Mouse (Mus musculus) hindbrain, postnatal 0 days (tissue): ENCODE measurements around the gene Sdr9c7. TPM values are rescaled to one million over a fixed set of nuclear protein-coding genes. Genes with fewer than 3 reads are reported as not detected.
"Not testable (repeated sequence)": the region's sequence is repeated elsewhere in the genome, so short reads cannot be mapped to it uniquely, and the experiment has no call there.

Source experiments
- ATAC-seq: fragments of 200-750 bp; cut with Nextera tagmentation; 2 replicates; pipeline ENCODE4 v1.8.0; 2017; ENCODE audit warnings: mild to moderate bottlenecking, moderate TSS enrichment, moderate library complexity
- DNase-seq: peaks from one replicate; pipeline ENCODE4 v3.0.0-alpha.2; 2015; ENCODE audit warnings: low spot score
- H3K27ac ChIP-seq: fragments of 300-500 bp; sonication (generic); 2 replicates; pipeline ENCODE4 v1.5.1; 2014; ENCODE audit warnings: mild to moderate bottlenecking
- H3K27me3 ChIP-seq: fragments of 300-500 bp; sonication (generic); 2 replicates; pipeline ENCODE4 v1.6.1; 2014; ENCODE audit warnings: low read length, mixed read lengths; ENCODE audit not compliant: insufficient read depth
- H3K36me3 ChIP-seq: fragments of 300-500 bp; sonication (generic); 2 replicates; pipeline ENCODE4 v1.6.1; 2014; ENCODE audit warnings: low read length, mixed read lengths; ENCODE audit not compliant: insufficient read depth
- H3K4me1 ChIP-seq: fragments of 300-500 bp; sonication (generic); 2 replicates; pipeline ENCODE4 v1.6.1; 2014; ENCODE audit warnings: antibody characterized with exemption, low read length, mixed read lengths; ENCODE audit not compliant: insufficient read depth
- H3K4me2 ChIP-seq: fragments of 300-500 bp; sonication (generic); 2 replicates; pipeline ENCODE4 v1.6.1; 2014; ENCODE audit warnings: low read depth, mild to moderate bottlenecking, low read length, moderate library complexity, mixed read lengths
- H3K4me3 ChIP-seq: fragments of 300-500 bp; sonication (generic); 2 replicates; pipeline ENCODE4 v1.5.1; 2014; ENCODE audit warnings: low read length
- H3K9ac ChIP-seq: fragments of 300-500 bp; sonication (generic); replicated peaks from 2 replicates; pipeline ENCODE4 v1.6.1; 2014; ENCODE audit warnings: mild to moderate bottlenecking, low read length, moderate library complexity, mixed read lengths
- H3K9me3 ChIP-seq: fragments of 300-500 bp; sonication (generic); 2 replicates; pipeline ENCODE4 v1.6.1; 2016; ENCODE audit warnings: low read length, mixed read lengths
- CTCF ChIP-seq: IDR thresholded peaks from 2 replicates; pipeline ENCODE4 v1.5.1; 2016; ENCODE audit warnings: antibody characterized with exemption, control low read depth, low read depth
- WGBS: fragments of 180-500 bp; shearing (Covaris S2); extraction: QIAGEN DNeasy Blood & Tissue Kit; methylation state at CpG from one replicate; pipeline ENCODE4 v1.1.7; 2014; 5-methylcytosine and 5-hydroxymethylcytosine counted together
- polyA plus RNA-seq: library from polyadenylated mRNA; unstranded; fragments of >200 nt; fragmentation: Nextera tagmentation; extraction: Ambion mirVana; gene quantifications from 2 replicates; pipeline ENCODE4 v1.2.1, GENCODE M21; 2015
- total RNA-seq: library from RNA; depleted of rRNA; stranded (reverse); fragments of >200 nt; gene quantifications from 2 replicates; pipeline ENCODE4 v1.2.3, GENCODE M21; 2014

The Sdr9c7 gene
- total and polyA plus RNA-seq, 2 experiments from 2014 or later = not detected

DNA sequence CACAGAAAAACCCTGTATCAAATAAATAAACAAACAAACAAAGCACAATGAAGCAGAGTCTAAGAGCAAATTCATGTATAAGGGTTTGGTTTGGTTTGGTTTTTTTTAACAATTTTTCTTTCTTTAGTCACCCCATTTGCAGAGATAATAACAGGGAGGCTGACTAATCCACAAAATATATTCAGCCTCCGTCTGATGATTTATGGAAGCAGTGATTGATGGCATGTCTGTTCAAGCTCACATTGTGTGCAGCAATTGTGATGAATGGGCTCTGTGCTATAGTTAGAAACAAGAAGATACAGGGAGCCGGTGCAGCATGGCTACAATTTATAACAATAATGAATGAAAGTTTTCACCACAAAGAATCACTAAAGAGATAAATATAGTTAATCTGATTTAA lies 29.4 kb downstream of the Sdr9c7 start:
- ATAC-seq = no peak
- Histone ChIP-seq H3K9ac (no peak overlapping the region), H3K27me3 (no peaks in the 10 kb centered on the region), H3K4me2 (no peak overlapping the region), H3K27ac (no peak overlapping the region), H3K4me3 (no peak overlapping the region), H3K4me1 (no peaks in the 10 kb centered on the region), H3K36me3 (no peaks in the 10 kb centered on the region), H3K9me3 (no peaks in the 10 kb centered on the region)
- peak; percentile 4 for DNase-seq
- TF ChIP-seq CTCF = no peak
- WGBS = 65% methylated on average over 2 of the region's 2 CpGs

DNA sequence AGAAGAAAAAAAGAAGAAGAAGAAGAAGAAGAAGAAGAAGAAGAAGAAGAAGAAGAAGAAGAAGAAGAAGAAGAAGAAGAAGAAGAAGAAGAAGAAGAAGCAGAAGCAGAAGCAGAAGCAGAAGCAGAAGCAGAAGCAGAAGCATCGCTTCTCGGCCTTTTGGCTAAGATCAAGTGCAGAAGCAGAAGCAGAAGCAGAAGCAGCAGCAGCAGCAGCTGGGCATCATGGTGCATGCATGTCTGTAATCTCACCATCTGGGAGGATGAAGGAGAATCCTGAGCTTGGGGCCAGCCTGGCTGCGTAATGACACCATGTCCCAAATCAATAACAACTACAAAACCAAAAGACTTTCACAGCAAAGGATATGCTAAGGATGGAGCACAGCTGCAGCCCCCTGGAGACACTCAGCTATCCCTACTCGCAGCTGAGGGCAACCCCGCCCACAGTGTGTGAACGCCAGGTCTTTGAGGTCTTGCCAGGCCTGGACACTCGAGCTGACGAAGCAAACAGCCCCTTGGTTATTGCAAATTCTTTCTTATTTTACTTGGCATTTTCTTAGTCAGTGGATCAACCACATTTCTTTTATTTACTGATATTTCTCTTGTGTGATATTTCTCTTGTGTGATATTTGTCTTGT lies 34.1 kb downstream of the Sdr9c7 start:
- Histone ChIP-seq H3K4me1 (no peaks in the 10 kb centered on the region), H3K9ac (no peak overlapping the region), H3K27me3 (no peaks in the 10 kb centered on the region), H3K36me3 (no peaks in the 10 kb centered on the region), H3K4me3 (no peak overlapping the region), H3K4me2 (no peak overlapping the region), H3K9me3 (no peaks in the 10 kb centered on the region), H3K27ac (no peak overlapping the region)
- peak; percentile 7 for DNase-seq
- 61% methylated on average over 8 of the region's 8 CpGs for WGBS
- no peak for ATAC-seq
- no peak for TF ChIP-seq CTCF

DNA sequence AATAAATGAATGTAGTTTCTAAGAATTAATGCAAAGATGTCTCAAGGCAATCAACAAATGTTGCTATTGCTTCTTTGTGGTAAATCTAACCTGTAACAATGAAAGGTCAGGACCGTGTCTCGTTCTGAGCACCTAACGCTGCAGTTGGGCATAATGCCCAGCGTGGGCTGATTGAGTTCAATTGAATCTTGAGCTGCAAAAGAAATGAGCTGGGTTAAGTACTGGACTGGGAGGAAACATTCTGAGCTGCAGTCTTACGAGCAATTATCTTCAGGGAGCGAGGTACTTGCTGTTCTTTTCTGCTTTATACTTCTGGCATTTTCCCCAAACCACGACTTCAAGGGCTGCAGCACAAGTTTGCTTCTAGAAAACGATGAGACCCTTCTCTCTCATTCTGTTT lies 38.0 kb downstream of the Sdr9c7 start:
- WGBS = 62% methylated on average over 8 of the region's 8 CpGs
- H3K4me3 ChIP-seq = no peak overlapping the region
- no peaks in the 10 kb centered on the region for H3K9me3 ChIP-seq
- no peaks in the 10 kb centered on the region for H3K4me1 ChIP-seq
- no peak overlapping the region for H3K27ac ChIP-seq
- DNase-seq = no peak
- H3K27me3 ChIP-seq = no peaks in the 10 kb centered on the region
- H3K4me2 ChIP-seq = no peak overlapping the region
- ATAC-seq = no peak
- H3K9ac ChIP-seq = no peak overlapping the region
- no peaks in the 10 kb centered on the region for H3K36me3 ChIP-seq
- no peak for TF ChIP-seq CTCF

DNA sequence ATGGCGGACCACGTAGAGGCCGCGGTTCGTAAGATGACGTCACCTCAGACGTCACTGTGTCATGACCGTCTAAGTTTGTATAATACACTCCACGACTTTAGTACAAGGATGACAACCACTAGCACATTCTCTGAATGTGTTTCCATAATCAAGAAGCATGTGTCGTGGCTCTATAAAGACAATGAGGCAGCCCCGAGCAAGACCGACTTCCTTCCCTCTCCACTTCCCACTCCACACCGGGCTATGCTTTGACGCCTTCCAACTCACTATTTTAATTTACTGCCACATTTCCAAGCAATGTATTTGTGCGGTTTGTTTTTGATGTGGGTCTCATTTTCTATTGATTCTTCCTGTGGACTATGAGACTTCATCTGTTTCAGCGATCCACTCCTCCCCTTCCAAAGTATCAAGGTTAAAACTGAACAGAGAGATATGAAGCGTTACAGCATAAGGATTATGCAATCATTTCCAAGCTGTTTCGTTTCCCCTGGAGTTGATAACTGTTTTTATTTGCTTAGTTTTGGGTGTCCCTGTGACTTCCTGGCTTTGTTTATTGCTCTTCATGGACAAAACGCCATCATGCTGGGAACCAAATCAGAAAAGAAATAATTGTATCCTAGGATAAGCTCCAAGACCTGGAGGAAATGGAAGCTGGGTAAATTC lies 38.6 kb downstream of the Sdr9c7 start:
- H3K27ac ChIP-seq = no peak overlapping the region
- H3K36me3 ChIP-seq = no peaks in the 10 kb centered on the region
- H3K4me1 ChIP-seq = no peaks in the 10 kb centered on the region
- H3K9me3 ChIP-seq = no peaks in the 10 kb centered on the region
- no peak overlapping the region for H3K9ac ChIP-seq
- no peak for TF ChIP-seq CTCF
- WGBS = 84% methylated on average over 19 of the region's 19 CpGs
- H3K4me2 ChIP-seq = no peak overlapping the region
- no peak for ATAC-seq
- H3K27me3 ChIP-seq = no peaks in the 10 kb centered on the region
- DNase-seq = no peak
- no peak overlapping the region for H3K4me3 ChIP-seq

DNA sequence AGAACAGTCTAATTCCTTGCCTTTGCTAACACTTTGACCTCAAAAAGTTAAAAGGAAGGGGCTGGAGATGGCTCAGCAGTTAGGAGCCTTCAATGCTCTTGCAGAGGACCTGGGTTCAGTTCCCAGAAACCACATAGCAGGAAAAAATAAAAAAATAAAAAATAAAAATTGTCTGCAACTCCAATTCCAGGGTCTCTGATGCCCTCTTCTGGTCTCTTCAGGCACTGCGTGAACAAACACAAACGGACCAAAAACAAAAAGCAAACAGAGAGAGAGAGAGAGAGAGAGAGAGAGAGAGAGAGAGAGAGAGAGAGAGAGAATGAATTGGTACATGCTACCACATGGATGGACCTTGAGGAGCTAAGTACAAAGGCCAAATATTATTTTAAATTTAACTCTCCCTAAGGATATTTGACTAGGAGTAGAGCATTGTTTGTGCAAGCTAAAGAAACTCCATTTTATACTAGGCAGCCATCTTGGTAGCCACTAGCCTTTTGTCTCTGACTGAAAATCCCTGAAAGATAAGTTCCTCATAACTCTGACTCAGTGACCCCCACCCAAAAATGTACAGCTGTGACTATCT lies 39.2 kb downstream of the Sdr9c7 start:
- Histone ChIP-seq H3K4me3 (no peak overlapping the region), H3K27me3 (no peaks in the 10 kb centered on the region), H3K36me3 (no peaks in the 10 kb centered on the region), H3K9ac (no peak overlapping the region), H3K9me3 (no peaks in the 10 kb centered on the region), H3K4me1 (no peaks in the 10 kb centered on the region), H3K4me2 (no peak overlapping the region), H3K27ac (no peak overlapping the region)
- peak; percentile 78 for DNase-seq
- peak; percentile 76 for TF ChIP-seq CTCF
- ATAC-seq = 0 out of 2 replicates have a peak, but pooled peaks have one; percentile 27
- 0% methylated on average over 2 of the region's 2 CpGs for WGBS

DNA sequence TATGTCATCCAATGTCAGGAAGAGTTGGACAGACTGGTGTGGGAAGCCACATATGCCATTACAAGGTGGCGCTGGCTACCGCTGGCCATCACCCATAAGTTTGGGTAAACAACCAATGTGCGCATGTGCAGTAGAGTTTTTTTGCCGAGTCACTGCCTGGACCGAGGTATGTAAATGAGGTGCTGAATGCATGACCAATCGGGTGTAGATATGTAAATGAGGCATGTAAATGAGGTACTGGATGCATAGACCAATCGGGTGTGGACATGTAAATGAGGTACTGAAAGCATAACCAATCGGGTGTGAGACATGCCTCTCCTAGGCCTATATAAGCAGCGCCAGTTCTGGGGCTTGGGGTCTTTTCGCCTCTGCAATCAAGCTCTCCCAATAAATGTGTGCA lies 41.3 kb downstream of the Sdr9c7 start:
- ATAC-seq, H3K27me3 ChIP-seq: not testable (repeated sequence)
- 93% methylated on average over 10 of the region's 10 CpGs for WGBS

More for the DNA sequence above, 41.3 kb downstream of the Sdr9c7 start:
- H3K4me1 ChIP-seq, H3K9ac ChIP-seq, H3K4me2 ChIP-seq, H3K4me3 ChIP-seq, DNase-seq, H3K36me3 ChIP-seq, H3K27ac ChIP-seq, H3K9me3 ChIP-seq: not testable (repeated sequence)
